In genomic region chr4:152447731-152448665, GRCm38 (mm10) we compare ENCODE assay signal across 1 mouse cellular context.
TF ChIP-seq lines count a peak whose summit lies in the region.

No protein-coding gene starts in this region.

TF ChIP-seq in C2C12, 6 proteins besides CTCF, POLR2A, EP300 and RAD21:
- no peak for TF ChIP-seq MYOG (IDR thresholded peaks at IDR 0.05; ENCODE audit: control insufficient read depth, extremely low read depth, insufficient read length)
- TF ChIP-seq USF1 (IDR thresholded peaks at IDR 0.05; ENCODE audit: low read depth), result no peak
